ENCODE assay signal across 8 mouse cellular contexts in genomic region chr19:53944786-53945169, GRCm38 (mm10). TPM values are rescaled to one million over a fixed set of nuclear protein-coding genes. Genes with fewer than 3 reads are reported as not detected.
DNase-seq lines count a peak whose midpoint lies in the region; ATAC-seq and TF ChIP-seq lines count a peak whose summit lies in the region.

No protein-coding gene starts in this region.

- peaks cover 4 to 21% of the 10 kb centered on the region in 2 experiments; a peak in 3 of 4 replicates for H3K4me1 ChIP-seq in heart, embryonic 14.5 days (ENCODE audit: control insufficient read depth in 2 of 2, insufficient read depth in 2 of 2, low read length in 2 of 2)
- no peaks in the 10 kb centered on the region for H3K4me1 ChIP-seq in ES-Bruce4 (ENCODE audit: control insufficient read depth, insufficient read depth, low read length)
- H3K4me1 ChIP-seq in forebrain, embryonic 14.5 days (ENCODE audit: control insufficient read depth, insufficient read depth, low read length): peaks cover 12% of the 10 kb centered on the region
- H3K4me1 ChIP-seq in liver, embryonic 16.5 days (ENCODE audit: control insufficient read depth, low read depth, low read length): peaks cover 26% of the 10 kb centered on the region

- no peaks in the 10 kb centered on the region for H3K36me3 ChIP-seq in heart, embryonic 14.5 days (ENCODE audit: control insufficient read depth, insufficient read depth, low read length)
- H3K36me3 ChIP-seq in ES-Bruce4 (ENCODE audit: control insufficient read depth, insufficient read depth, low read length, poor library complexity, severe bottlenecking): no peaks in the 10 kb centered on the region
- H3K36me3 ChIP-seq in forebrain, embryonic 14.5 days (ENCODE audit: control insufficient read depth, insufficient read depth, low read length): peaks cover 7% of the 10 kb centered on the region; the same call in 1 of the 2 replicates
- H3K36me3 ChIP-seq in liver, embryonic 16.5 days (ENCODE audit: control insufficient read depth, insufficient read depth): no peaks in the 10 kb centered on the region

- TF ChIP-seq CTCF in ES-Bruce4 (IDR thresholded peaks at IDR 0.05; ENCODE audit: low read depth, low read length): no peak

- no peak for DNase-seq in heart, adult 9 months (ENCODE audit: low spot score in 2 of 2)
- no peak for DNase-seq in forebrain, embryonic 14.5 days (ENCODE audit: low spot score)
- no peak for DNase-seq in right cerebral cortex, adult 2 months (ENCODE audit: low spot score in 2 of 2)
- no peak for DNase-seq in adrenal gland, adult 18-20 months (ENCODE audit: low spot score in 2 of 2)
- no peak for DNase-seq in kidney, postnatal 14 days

- H3K4me3 ChIP-seq in heart, embryonic 14.5 days (ENCODE audit: control insufficient read depth in 1 of 2, insufficient read depth in 1 of 2, low read depth in 1 of 2, low read length in 2 of 2): peak overlapping the region; percentile 59 to 93
- peak overlapping the region; percentile 58 for H3K4me3 ChIP-seq in ES-Bruce4 (ENCODE audit: low read depth, low read length)
- H3K4me3 ChIP-seq in forebrain, embryonic 14.5 days (ENCODE audit: low read depth, low read length): peak overlapping the region; percentile 85
- H3K4me3 ChIP-seq in liver, embryonic 16.5 days (ENCODE audit: low read depth, low read length): peak overlapping the region; percentile 76

- peak overlapping the region; percentile 67 to 98 for H3K27ac ChIP-seq in heart, embryonic 14.5 days (replicated peaks in 1 of 2; ENCODE audit: control insufficient read depth in 1 of 2, insufficient read depth in 1 of 2, low read depth in 2 of 2, low read length in 2 of 2)
- peak overlapping the region; percentile 52; the same call in 1 of the 2 replicates for H3K27ac ChIP-seq in ES-Bruce4 (ENCODE audit: insufficient read depth, low read length)
- peak overlapping the region; percentile 95 for H3K27ac ChIP-seq in forebrain, embryonic 14.5 days (ENCODE audit: low read depth, low read length)
- peak overlapping the region; percentile 89 for H3K27ac ChIP-seq in liver, embryonic 16.5 days (ENCODE audit: low read length)

- ATAC-seq in heart, embryonic 14.5 days (ENCODE audit: insufficient number of reproducible peaks, insufficient read depth, low FRiP score, low read depth): no peak; the same call in 1 of the 2 replicates
- ATAC-seq in forebrain, embryonic 14.5 days: no peak
- ATAC-seq in liver, embryonic 16.5 days (ENCODE audit: low read depth): peak; percentile 6

- no peaks in the 10 kb centered on the region for H3K27me3 ChIP-seq in heart, embryonic 14.5 days (ENCODE audit: control insufficient read depth, insufficient read depth, low read length)
- no peaks in the 10 kb centered on the region for H3K27me3 ChIP-seq in ES-Bruce4 (ENCODE audit: control insufficient read depth, insufficient read depth, low read length, poor library complexity, severe bottlenecking)
- H3K27me3 ChIP-seq in forebrain, embryonic 14.5 days (replicated peaks; ENCODE audit: control insufficient read depth, insufficient read depth, low read length): no peaks in the 10 kb centered on the region
- no peaks in the 10 kb centered on the region for H3K27me3 ChIP-seq in liver, embryonic 16.5 days (ENCODE audit: control insufficient read depth, insufficient read depth, low read depth, low read length)

- no peaks in the 10 kb centered on the region for H3K9me3 ChIP-seq in heart, embryonic 14.5 days (ENCODE audit: control insufficient read depth, low read length)
- no peaks in the 10 kb centered on the region for H3K9me3 ChIP-seq in ES-Bruce4 (replicated peaks; ENCODE audit: control insufficient read depth, insufficient read depth, low read length, poor library complexity, severe bottlenecking)
- H3K9me3 ChIP-seq in forebrain, embryonic 14.5 days (replicated peaks; ENCODE audit: control insufficient read depth, low read length): no peaks in the 10 kb centered on the region
- no peaks in the 10 kb centered on the region for H3K9me3 ChIP-seq in liver, embryonic 16.5 days (replicated peaks; ENCODE audit: control insufficient read depth, low read length)

- TF ChIP-seq EP300 in ES-Bruce4 (IDR thresholded peaks at IDR 0.05; ENCODE audit: insufficient read depth, low read depth, low read length): no peak

- H3K9ac ChIP-seq in heart, embryonic 14.5 days (ENCODE audit: low read length): peak overlapping the region; percentile 98
- peak overlapping the region; percentile 89 for H3K9ac ChIP-seq in ES-Bruce4 (ENCODE audit: low read depth, poor library complexity, severe bottlenecking)
- peak overlapping the region; percentile 94 for H3K9ac ChIP-seq in forebrain, embryonic 14.5 days (ENCODE audit: low read length)
- peak overlapping the region; percentile 89 for H3K9ac ChIP-seq in liver, embryonic 16.5 days (ENCODE audit: low read depth, low read length)

- WGBS in heart, embryonic 14.5 days: 0% methylated on average over 34 of the region's 47 CpGs
- WGBS in forebrain, embryonic 14.5 days: 2% methylated on average over 10 of the region's 47 CpGs
- 0% methylated on average over 32 of the region's 47 CpGs for WGBS in liver, embryonic 16.5 days (ENCODE audit: insufficient replicate concordance)

- peak overlapping the region; percentile 67 for H3K4me2 ChIP-seq in heart, embryonic 14.5 days (ENCODE audit: low read length)
- H3K4me2 ChIP-seq in forebrain, embryonic 14.5 days (ENCODE audit: low read length): peak overlapping the region; percentile 58; the same call in 1 of the 2 replicates
- peak overlapping the region; percentile 77 for H3K4me2 ChIP-seq in liver, embryonic 16.5 days (ENCODE audit: low read depth, low read length)

- TF ChIP-seq POLR2A in ES-Bruce4 (IDR thresholded peaks at IDR 0.05; ENCODE audit: insufficient read depth, low read length): peak; percentile 30

RNA-seq across cellular contexts. Expression of gene Bbip1, which starts 0.4 kb away (rescaled TPM):
- 61.4 and 73.4 TPM in 2 replicates for polyA plus RNA-seq in heart, embryonic 14.5 days (2014; fragmentation: Nextera tagmentation; extraction: Ambion mirVana)
- 43.2 and 44.5 TPM in 2 replicates for polyA plus RNA-seq in ES-Bruce4 (2011; ENCODE audit: insufficient read depth, insufficient read length, low read depth, missing spikeins)
- 174 and 180 TPM in 2 replicates for polyA plus RNA-seq in forebrain, embryonic 14.5 days (2014; fragmentation: Nextera tagmentation; extraction: Ambion mirVana)
- polyA plus RNA-seq in liver, embryonic 16.5 days (2015; fragmentation: Nextera tagmentation; extraction: Ambion mirVana): 33.8 and 40.1 TPM in 2 replicates
- 10 to 100 TPM; 21.0 to 27.3 TPM for total RNA-seq in adrenal gland, adult 18-20 months (2021)

RNA-seq across cellular contexts. Expression of gene Shoc2, which starts 0.7 kb away (rescaled TPM):
- polyA plus RNA-seq in heart, embryonic 14.5 days (2014; fragmentation: Nextera tagmentation; extraction: Ambion mirVana): 40.8 and 41.8 TPM in 2 replicates
- polyA plus RNA-seq in ES-Bruce4 (2011; ENCODE audit: insufficient read depth, insufficient read length, low read depth, missing spikeins): 69.0 and 70.4 TPM in 2 replicates
- polyA plus RNA-seq in forebrain, embryonic 14.5 days (2014; fragmentation: Nextera tagmentation; extraction: Ambion mirVana): 49.6 and 61.1 TPM in 2 replicates
- 16.6 TPM in 2 replicates for polyA plus RNA-seq in liver, embryonic 16.5 days (2015; fragmentation: Nextera tagmentation; extraction: Ambion mirVana)
- 10 to 100 TPM; 40.3 to 48.7 TPM for total RNA-seq in adrenal gland, adult 18-20 months (2021)

RNA-seq across cellular contexts. Expression of gene Pdcd4, which starts 52.7 kb away (rescaled TPM):
- polyA plus RNA-seq in heart, embryonic 14.5 days (2014; fragmentation: Nextera tagmentation; extraction: Ambion mirVana): 39.6 and 45.6 TPM in 2 replicates
- polyA plus RNA-seq in ES-Bruce4 (2011; ENCODE audit: insufficient read depth, insufficient read length, low read depth, missing spikeins): 71.8 and 78.8 TPM in 2 replicates
- polyA plus RNA-seq in forebrain, embryonic 14.5 days (2014; fragmentation: Nextera tagmentation; extraction: Ambion mirVana): 62.1 and 75.4 TPM in 2 replicates
- polyA plus RNA-seq in liver, embryonic 16.5 days (2015; fragmentation: Nextera tagmentation; extraction: Ambion mirVana): 21.5 TPM in 2 replicates
- total RNA-seq in adrenal gland, adult 18-20 months (2021): 10 to 100 TPM; 69.6 to 91.1 TPM
